Mouse (Mus musculus) olfactory bulb, adult 2 months (tissue): ENCODE results near the gene Akap6.

Experiments
- CTCF ChIP-seq: fragments of 200-500 bp; IDR thresholded peaks from 2 replicates; pipeline ENCODE4 v1.5.1; 2012; ENCODE audit warnings: low read depth, mild to moderate bottlenecking, low read length, moderate library complexity; ENCODE audit not compliant: insufficient read depth
- POLR2A ChIP-seq: fragments of 200-500 bp; IDR thresholded peaks from 2 replicates; pipeline ENCODE4 v1.6.1; 2012; ENCODE audit warnings: mild to moderate bottlenecking, low read depth, low read length, moderate library complexity; ENCODE audit not compliant: insufficient read depth

GRCm38 (mm10) chr12:52939324-52939946 lies 240.3 kb downstream of the Akap6 start:
- no peak for TF ChIP-seq CTCF
- no peak for TF ChIP-seq POLR2A
